Mouse (Mus musculus): ENCODE measurements around the gene Rabl6. TPM values are rescaled to one million over a fixed set of nuclear protein-coding genes. Genes with fewer than 3 reads are reported as not detected.

The Rabl6 gene
- polyA plus RNA-seq, 1 experiment, result 43.6 TPM

- peaks cover 7% of the 10 kb centered on the region; the same call in 1 of the 2 replicates for H3K4me1 ChIP-seq (ENCODE audit: control insufficient read depth, insufficient read depth, insufficient read length)
- peaks cover 9% of the 10 kb centered on the region for H3K36me3 ChIP-seq (ENCODE audit: control insufficient read depth, insufficient read depth, low read length)
- H3K4me3 ChIP-seq (ENCODE audit: extremely low read depth, insufficient read depth, insufficient read length), result no peak overlapping the region
- 93% methylated on average over 4 of the region's 4 CpGs for WGBS
- peaks cover under 1% of the 10 kb centered on the region; the same call in 1 of the 2 replicates for H3K27me3 ChIP-seq (ENCODE audit: control insufficient read depth, insufficient read depth, low read length)
- no peak for DNase-seq (ENCODE audit: low read depth in 1 of 2, low spot score in 2 of 2)
- TF ChIP-seq POLR2A (IDR thresholded peaks at IDR 0.05; ENCODE audit: low read depth, low read length) (no peak), CTCF (IDR thresholded peaks at IDR 0.05; ENCODE audit: extremely low read depth, insufficient read depth, insufficient read length, insufficient replicate concordance) (no peak)
- no peak overlapping the region for H3K27ac ChIP-seq (ENCODE audit: insufficient read depth, low read length)
Observed at GRCm38 (mm10) chr2:25584856-25585255, 23.5 kb downstream of the Rabl6 start.

DNA sequence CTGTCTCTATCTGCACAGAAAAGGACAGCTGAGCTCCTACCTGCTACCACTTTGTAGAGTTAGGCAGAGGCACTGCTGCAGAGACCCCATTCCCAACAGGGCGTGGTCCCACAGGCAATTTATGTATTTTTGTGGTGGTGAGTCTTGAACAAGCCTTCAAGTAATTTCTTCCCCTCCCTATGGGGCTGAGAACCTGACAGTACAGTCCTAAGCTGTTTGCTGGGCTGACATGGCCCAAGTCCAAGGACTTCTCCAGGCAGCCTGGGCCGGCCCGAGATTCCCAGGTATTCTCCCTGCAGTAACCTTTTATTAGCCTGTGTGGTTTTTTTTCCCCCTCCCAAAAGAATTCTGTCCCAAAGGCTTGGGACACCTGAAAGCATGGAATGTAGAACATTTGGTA is 24.2 kb downstream of the Rabl6 start:
- H3K27me3 ChIP-seq (ENCODE audit: control insufficient read depth, insufficient read depth, low read length), result peaks cover 7% of the 10 kb centered on the region; the same call in 1 of the 2 replicates
- H3K27ac ChIP-seq (ENCODE audit: insufficient read depth, low read length), result no peak overlapping the region
- WGBS, result 92% methylated on average over 3 of the region's 3 CpGs
- H3K4me1 ChIP-seq (ENCODE audit: control insufficient read depth, insufficient read depth, insufficient read length), result peaks cover 13% of the 10 kb centered on the region
- H3K4me3 ChIP-seq (ENCODE audit: extremely low read depth, insufficient read depth, insufficient read length), result no peak overlapping the region
- H3K36me3 ChIP-seq (ENCODE audit: control insufficient read depth, insufficient read depth, low read length), result peaks cover 9% of the 10 kb centered on the region
- no peak for DNase-seq (ENCODE audit: low read depth in 1 of 2, low spot score in 2 of 2)
- TF ChIP-seq POLR2A (IDR thresholded peaks at IDR 0.05; ENCODE audit: low read depth, low read length) (no peak), CTCF (IDR thresholded peaks at IDR 0.05; ENCODE audit: extremely low read depth, insufficient read depth, insufficient read length, insufficient replicate concordance) (no peak)

- DNase-seq (ENCODE audit: low read depth in 1 of 2, low spot score in 2 of 2), result no peak
- peaks cover 13% of the 10 kb centered on the region for H3K27me3 ChIP-seq (ENCODE audit: control insufficient read depth, insufficient read depth, low read length)
- TF ChIP-seq CTCF (IDR thresholded peaks at IDR 0.05; ENCODE audit: extremely low read depth, insufficient read depth, insufficient read length, insufficient replicate concordance), result no peak
- TF ChIP-seq POLR2A (IDR thresholded peaks at IDR 0.05; ENCODE audit: low read depth, low read length), result no peak
- WGBS, result 78% methylated on average over 4 of the region's 4 CpGs
- H3K36me3 ChIP-seq (ENCODE audit: control insufficient read depth, insufficient read depth, low read length), result peaks cover 9% of the 10 kb centered on the region
- H3K4me3 ChIP-seq (ENCODE audit: extremely low read depth, insufficient read depth, insufficient read length), result no peak overlapping the region
- H3K4me1 ChIP-seq (ENCODE audit: control insufficient read depth, insufficient read depth, insufficient read length), result peaks cover 17% of the 10 kb centered on the region
- H3K27ac ChIP-seq (ENCODE audit: insufficient read depth, low read length), result no peak overlapping the region
Observed at GRCm38 (mm10) chr2:25583571-25583970, 24.8 kb downstream of the Rabl6 start.

DNA sequence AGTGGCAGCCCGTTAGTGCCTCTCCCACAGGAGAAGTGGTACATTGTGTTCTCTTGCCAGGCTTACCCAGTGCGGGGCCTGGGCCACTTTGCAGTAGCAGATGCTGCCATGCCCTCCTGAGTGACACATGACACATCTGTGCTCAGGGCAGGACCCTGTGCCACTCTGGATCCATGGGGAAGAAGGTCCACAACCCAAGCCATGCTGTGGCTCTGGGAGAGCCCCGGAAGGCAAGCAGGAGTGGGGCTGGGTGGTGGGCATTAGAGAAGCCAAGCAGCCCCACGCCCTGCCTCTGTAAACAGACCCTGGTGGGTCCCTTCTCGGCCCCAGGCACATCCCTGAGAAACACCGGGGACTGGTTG is 25.2 kb downstream of the Rabl6 start:
- Histone ChIP-seq H3K27ac (ENCODE audit: insufficient read depth, low read length) (no peak overlapping the region), H3K4me3 (ENCODE audit: extremely low read depth, insufficient read depth, insufficient read length) (no peak overlapping the region), H3K27me3 (ENCODE audit: control insufficient read depth, insufficient read depth, low read length) (peaks cover 17% of the 10 kb centered on the region), H3K4me1 (ENCODE audit: control insufficient read depth, insufficient read depth, insufficient read length) (peaks cover 21% of the 10 kb centered on the region), H3K36me3 (ENCODE audit: control insufficient read depth, insufficient read depth, low read length) (peaks cover 9% of the 10 kb centered on the region)
- no peak for DNase-seq (ENCODE audit: low read depth in 1 of 2, low spot score in 2 of 2)
- TF ChIP-seq CTCF (IDR thresholded peaks at IDR 0.05; ENCODE audit: extremely low read depth, insufficient read depth, insufficient read length, insufficient replicate concordance) (no peak), POLR2A (IDR thresholded peaks at IDR 0.05; ENCODE audit: low read depth, low read length) (no peak)
- 93% methylated on average over 6 of the region's 6 CpGs for WGBS

- peaks cover 21% of the 10 kb centered on the region for H3K27me3 ChIP-seq (ENCODE audit: control insufficient read depth, insufficient read depth, low read length)
- H3K36me3 ChIP-seq (ENCODE audit: control insufficient read depth, insufficient read depth, low read length), result peaks cover 9% of the 10 kb centered on the region
- no peak for DNase-seq (ENCODE audit: low read depth in 1 of 2, low spot score in 2 of 2)
- peaks cover 26% of the 10 kb centered on the region for H3K4me1 ChIP-seq (ENCODE audit: control insufficient read depth, insufficient read depth, insufficient read length)
- TF ChIP-seq POLR2A (IDR thresholded peaks at IDR 0.05; ENCODE audit: low read depth, low read length), result no peak
- TF ChIP-seq CTCF (IDR thresholded peaks at IDR 0.05; ENCODE audit: extremely low read depth, insufficient read depth, insufficient read length, insufficient replicate concordance), result no peak
- H3K4me3 ChIP-seq (ENCODE audit: extremely low read depth, insufficient read depth, insufficient read length), result no peak overlapping the region
- H3K27ac ChIP-seq (ENCODE audit: insufficient read depth, low read length), result no peak overlapping the region; the same call in 1 of the 2 replicates
- 54% methylated on average over 12 of the region's 12 CpGs for WGBS
Observed at GRCm38 (mm10) chr2:25582466-25583119, 25.7 kb downstream of the Rabl6 start.

- DNase-seq (ENCODE audit: low read depth in 1 of 2, low spot score in 2 of 2), result no peak
- peaks cover 32% of the 10 kb centered on the region for H3K4me1 ChIP-seq (ENCODE audit: control insufficient read depth, insufficient read depth, insufficient read length)
- 8% methylated on average over 6 of the region's 6 CpGs for WGBS
- H3K27me3 ChIP-seq (ENCODE audit: control insufficient read depth, insufficient read depth, low read length), result peaks cover 25% of the 10 kb centered on the region
- no peak for TF ChIP-seq CTCF (IDR thresholded peaks at IDR 0.05; ENCODE audit: extremely low read depth, insufficient read depth, insufficient read length, insufficient replicate concordance)
- no peak for TF ChIP-seq POLR2A (IDR thresholded peaks at IDR 0.05; ENCODE audit: low read depth, low read length)
- peaks cover 9% of the 10 kb centered on the region for H3K36me3 ChIP-seq (ENCODE audit: control insufficient read depth, insufficient read depth, low read length)
- H3K27ac ChIP-seq (ENCODE audit: insufficient read depth, low read length), result peak overlapping the region; percentile 7; the same call in 1 of the 2 replicates
- no peak overlapping the region for H3K4me3 ChIP-seq (ENCODE audit: extremely low read depth, insufficient read depth, insufficient read length)
Observed at GRCm38 (mm10) chr2:25581901-25582301, 26.4 kb downstream of the Rabl6 start.

GRCm38 (mm10) chr2:25581294-25581864 is 26.9 kb downstream of the Rabl6 start, which contains the start of gene Ajm1:
Gene Ajm1, minus strand, starts transcription at chr2:25581757.
- TF ChIP-seq CTCF (IDR thresholded peaks at IDR 0.05; ENCODE audit: extremely low read depth, insufficient read depth, insufficient read length, insufficient replicate concordance), result peak; percentile 72; the same call in 1 of the 2 replicates
- TF ChIP-seq POLR2A (IDR thresholded peaks at IDR 0.05; ENCODE audit: low read depth, low read length), result no peak
- peak; percentile 42 to 55 for DNase-seq (ENCODE audit: low read depth in 1 of 2, low spot score in 2 of 2)
- peak within 1 kb of the TSS; percentile 7; the same call in 1 of the 2 replicates for H3K27ac ChIP-seq (ENCODE audit: insufficient read depth, low read length)
- H3K36me3 ChIP-seq (ENCODE audit: control insufficient read depth, insufficient read depth, low read length), result peaks cover 9% of the 10 kb centered on the region
- H3K4me3 ChIP-seq (ENCODE audit: extremely low read depth, insufficient read depth, insufficient read length), result peak within 1 kb of the TSS; percentile 28; the same call in 1 of the 2 replicates
- peaks cover 32% of the 10 kb centered on the region for H3K4me1 ChIP-seq (ENCODE audit: control insufficient read depth, insufficient read depth, insufficient read length)
- 5% methylated on average over 19 of the region's 19 CpGs for WGBS
- H3K27me3 ChIP-seq (ENCODE audit: control insufficient read depth, insufficient read depth, low read length), result peaks cover 25% of the 10 kb centered on the region

Data from spleen, adult 2 months (tissue).